Mouse (Mus musculus): ENCODE measurements around the gene Mfn2. TPM values are rescaled to one million over a fixed set of nuclear protein-coding genes. Genes with fewer than 3 reads are reported as not detected.

Mfn2 gene
- 86.1 and 88.6 TPM in 2 replicates for total RNA-seq (2014; rRNA removed)
- 84.9 and 86.8 TPM in 2 replicates for polyA plus RNA-seq (2015; fragmentation: Nextera tagmentation; extraction: Ambion mirVana)

DNA sequence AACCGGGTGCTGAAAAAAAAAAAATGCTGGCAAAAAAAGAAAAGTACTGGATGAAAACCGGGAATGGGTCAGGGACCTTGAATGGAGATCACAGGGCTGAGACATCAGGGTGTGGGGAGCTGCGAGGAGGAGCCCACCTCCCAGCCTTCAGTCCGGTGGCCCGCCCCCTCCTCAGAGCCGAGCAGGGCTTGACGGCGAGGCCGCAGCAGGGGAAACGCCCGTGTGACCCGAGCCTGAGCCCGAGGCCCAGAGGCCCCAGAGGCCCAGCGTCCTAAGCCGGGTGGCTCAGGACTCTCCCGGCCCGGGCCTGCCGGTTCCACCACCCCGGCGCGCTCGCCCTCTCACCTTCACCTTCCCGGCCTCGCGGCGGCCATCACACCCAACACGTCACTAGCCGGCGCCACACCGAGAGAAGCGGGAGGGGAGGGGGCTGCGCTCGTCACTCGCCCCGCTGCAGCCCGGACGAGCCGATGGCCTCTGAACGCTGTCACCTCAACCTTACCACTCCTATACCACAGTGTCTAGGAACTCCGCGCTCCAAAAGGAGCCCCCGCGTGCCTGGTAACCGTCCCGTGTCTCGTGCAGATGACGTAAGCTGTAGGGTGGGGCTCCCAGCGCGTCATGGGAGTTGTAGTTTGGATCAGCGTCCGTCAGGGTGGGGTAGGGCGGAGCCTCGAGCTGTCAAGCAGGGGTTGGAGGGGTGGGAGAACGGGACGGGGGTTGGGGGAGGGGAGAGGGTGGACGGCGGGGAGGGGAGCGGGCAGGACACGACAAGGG lies at the start of gene Mfn2:
Mfn2 (minus strand) TSS at position 392 of the 777 bp plus-strand sequence.
- Histone ChIP-seq H3K4me2 (ENCODE audit: low read depth, low read length) (peak within 1 kb of the TSS; percentile 72), H3K27me3 (ENCODE audit: insufficient read depth, low read length) (no peaks in the 10 kb centered on the region), H3K4me1 (ENCODE audit: insufficient read depth, low read length) (peaks cover 10% of the 10 kb centered on the region; the same call in 1 of the 2 replicates), H3K4me3 (ENCODE audit: low read length) (peak within 1 kb of the TSS; percentile 88), H3K36me3 (ENCODE audit: insufficient read depth, low read length) (peaks cover 17% of the 10 kb centered on the region; the same call in 1 of the 2 replicates), H3K9ac (replicated peaks; ENCODE audit: low read length) (peak within 1 kb of the TSS; percentile 75), H3K9me3 (ENCODE audit: low read length) (no peaks in the 10 kb centered on the region), H3K27ac (peak within 1 kb of the TSS; percentile 88)
- peak; percentile 96 for ATAC-seq
- DNase-seq (ENCODE audit: low spot score), result peak; percentile 95
- WGBS, result under 1% methylated on average over 48 of the region's 59 CpGs
- TF ChIP-seq CTCF (IDR thresholded peaks at IDR 0.05; ENCODE audit: low read depth), result no peak

DNA sequence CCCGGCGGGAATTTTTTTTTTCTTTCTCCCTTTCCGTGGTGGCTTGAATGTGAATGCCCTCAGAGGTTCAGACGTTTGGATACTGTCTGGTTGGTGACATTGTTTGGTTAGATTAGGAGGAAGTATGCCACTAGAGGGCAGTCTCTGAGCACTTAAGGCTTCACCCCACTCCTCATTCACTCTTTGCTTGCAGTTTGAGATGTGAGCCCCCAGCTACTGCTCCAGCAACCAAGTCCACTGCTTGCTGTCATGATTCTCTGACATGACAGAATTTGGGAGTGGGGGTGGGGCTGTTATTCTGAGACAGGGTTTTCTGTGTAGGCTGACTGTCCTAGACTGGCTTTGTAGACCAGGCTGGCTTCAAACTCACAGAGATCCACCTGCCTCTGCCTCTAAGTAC lies 49.1 kb upstream of the Mfn2 start:
- DNase-seq (ENCODE audit: low spot score) (peak; percentile 77), ATAC-seq (peak; percentile 65)
- peak; percentile 76 for TF ChIP-seq CTCF (IDR thresholded peaks at IDR 0.05; ENCODE audit: low read depth)
- Histone ChIP-seq H3K9ac (replicated peaks; ENCODE audit: low read length) (no peak overlapping the region), H3K36me3 (ENCODE audit: insufficient read depth, low read length) (no peaks in the 10 kb centered on the region), H3K4me2 (ENCODE audit: low read depth, low read length) (no peak overlapping the region), H3K27ac (no peak overlapping the region), H3K4me3 (ENCODE audit: low read length) (no peak overlapping the region), H3K9me3 (ENCODE audit: low read length) (no peaks in the 10 kb centered on the region), H3K4me1 (ENCODE audit: insufficient read depth, low read length) (no peaks in the 10 kb centered on the region), H3K27me3 (ENCODE audit: insufficient read depth, low read length) (no peaks in the 10 kb centered on the region)
- WGBS, result 12% methylated on average over 4 of the region's 4 CpGs

DNA sequence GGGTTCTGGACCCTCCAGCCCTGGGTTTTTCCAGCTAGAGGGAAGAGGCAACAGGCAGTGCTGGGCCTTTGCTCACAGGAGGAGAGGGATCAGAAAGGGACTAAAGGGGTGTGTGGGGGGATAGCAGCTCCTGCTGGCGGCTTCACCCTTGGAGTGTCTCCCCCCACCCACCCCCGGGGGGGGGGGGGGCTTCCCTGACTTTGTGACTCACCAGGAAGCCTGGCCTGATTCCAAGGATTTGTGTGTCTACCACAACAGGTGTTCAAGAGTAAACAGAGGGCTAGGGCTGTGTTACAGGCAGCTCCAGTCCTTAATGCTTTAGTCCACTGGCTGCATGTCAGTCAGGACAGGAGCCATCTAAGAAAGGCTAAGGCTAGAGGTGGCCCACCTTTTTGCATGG lies 43.0 kb upstream of the Mfn2 start:
- H3K4me3 ChIP-seq (ENCODE audit: low read length), result no peak overlapping the region
- H3K36me3 ChIP-seq (ENCODE audit: insufficient read depth, low read length), result peaks cover 40% of the 10 kb centered on the region
- no peak for ATAC-seq
- H3K4me1 ChIP-seq (ENCODE audit: insufficient read depth, low read length), result peaks cover 5% of the 10 kb centered on the region; the same call in 1 of the 2 replicates
- WGBS, result 58% methylated on average over 2 of the region's 2 CpGs
- no peak for DNase-seq (ENCODE audit: low spot score)
- H3K27ac ChIP-seq, result no peak overlapping the region
- no peak overlapping the region for H3K4me2 ChIP-seq (ENCODE audit: low read depth, low read length)
- H3K9me3 ChIP-seq (ENCODE audit: low read length), result no peaks in the 10 kb centered on the region
- H3K27me3 ChIP-seq (ENCODE audit: insufficient read depth, low read length), result no peaks in the 10 kb centered on the region
- no peak for TF ChIP-seq CTCF (IDR thresholded peaks at IDR 0.05; ENCODE audit: low read depth)
- H3K9ac ChIP-seq (replicated peaks; ENCODE audit: low read length), result no peak overlapping the region

DNA sequence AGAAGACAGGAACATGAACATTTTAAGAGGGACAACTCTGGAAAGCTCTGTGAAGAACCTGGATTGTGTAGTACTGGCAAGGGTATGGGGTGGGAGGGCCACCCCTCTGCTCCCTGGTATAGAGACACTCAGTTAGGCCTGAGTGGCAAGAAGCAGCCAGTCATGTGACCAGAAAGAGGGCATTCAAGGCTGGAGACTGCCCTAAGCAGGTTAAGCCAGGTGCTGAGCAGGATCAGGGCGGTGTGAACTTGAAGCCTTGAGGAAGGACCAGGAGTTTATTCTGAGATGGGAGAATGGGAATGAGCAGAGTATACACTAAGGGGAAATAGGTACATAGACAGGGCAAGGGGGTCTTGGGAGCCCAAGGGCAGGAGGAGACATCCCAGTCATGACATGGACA lies 38.5 kb upstream of the Mfn2 start:
- Histone ChIP-seq H3K36me3 (ENCODE audit: insufficient read depth, low read length) (peaks cover 40% of the 10 kb centered on the region), H3K9ac (replicated peaks; ENCODE audit: low read length) (no peak overlapping the region), H3K27ac (no peak overlapping the region), H3K4me2 (ENCODE audit: low read depth, low read length) (no peak overlapping the region), H3K4me1 (ENCODE audit: insufficient read depth, low read length) (peaks cover 16% of the 10 kb centered on the region), H3K27me3 (ENCODE audit: insufficient read depth, low read length) (no peaks in the 10 kb centered on the region), H3K4me3 (ENCODE audit: low read length) (no peak overlapping the region), H3K9me3 (ENCODE audit: low read length) (no peaks in the 10 kb centered on the region)
- WGBS, result 96% methylated on average over 1 of the region's 1 CpGs
- no peak for TF ChIP-seq CTCF (IDR thresholded peaks at IDR 0.05; ENCODE audit: low read depth)
- ATAC-seq (no peak), DNase-seq (ENCODE audit: low spot score) (no peak)

DNA sequence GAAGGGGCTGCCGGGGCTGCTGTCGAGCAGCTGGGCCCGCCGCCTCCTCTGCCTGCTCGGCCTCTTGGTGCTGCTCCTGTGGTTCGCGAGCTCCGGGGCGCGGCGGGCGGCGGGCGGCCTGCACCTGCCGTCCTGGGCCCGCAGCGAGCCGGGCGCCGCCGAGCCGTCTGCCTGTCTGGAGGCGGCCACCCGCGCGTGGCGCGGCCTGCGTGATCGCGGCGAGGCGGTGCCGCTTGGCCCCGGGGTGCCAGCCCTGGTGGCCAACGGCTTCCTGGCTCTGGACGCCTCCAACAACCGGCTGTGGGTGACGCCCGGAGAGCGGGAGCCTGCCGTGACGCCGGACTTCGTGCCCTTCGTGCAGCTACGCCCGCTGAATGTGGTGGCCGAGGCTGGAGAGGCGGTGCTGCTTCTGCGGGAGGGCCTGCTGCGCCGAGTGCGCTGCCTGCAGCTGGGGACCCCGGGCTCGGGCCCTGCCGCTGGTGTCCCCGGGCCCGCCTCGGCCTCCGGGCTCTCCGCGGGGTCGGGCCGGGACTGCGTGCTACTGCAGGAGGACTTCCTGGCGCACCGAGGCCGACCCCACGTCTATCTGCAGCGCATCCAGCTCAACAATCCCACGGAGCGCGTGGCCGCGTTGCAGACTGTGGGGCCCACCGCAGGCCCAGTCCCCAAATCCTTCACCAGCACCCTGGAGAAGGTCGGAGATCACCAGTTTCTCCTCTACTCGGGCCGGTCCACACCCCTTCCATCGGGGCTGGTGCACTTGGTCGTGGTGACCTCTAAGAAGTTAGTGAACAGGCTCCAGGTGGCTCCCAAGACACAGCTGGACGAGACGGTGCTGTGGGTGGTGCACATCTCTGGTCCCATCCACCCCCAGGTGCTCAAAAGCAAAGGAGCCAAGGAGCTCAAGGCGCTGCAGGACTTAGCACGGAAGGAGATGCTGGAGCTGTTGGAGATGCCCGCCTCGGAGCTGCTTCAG lies 36.8 kb upstream of the Mfn2 start:
- Histone ChIP-seq H3K4me2 (ENCODE audit: low read depth, low read length) (peak overlapping the region; percentile 67), H3K4me1 (ENCODE audit: insufficient read depth, low read length) (peaks cover 16% of the 10 kb centered on the region), H3K27ac (peak overlapping the region; percentile 76), H3K4me3 (ENCODE audit: low read length) (peak overlapping the region; percentile 92), H3K9ac (replicated peaks; ENCODE audit: low read length) (peak overlapping the region; percentile 89), H3K27me3 (ENCODE audit: insufficient read depth, low read length) (no peaks in the 10 kb centered on the region), H3K9me3 (ENCODE audit: low read length) (no peaks in the 10 kb centered on the region), H3K36me3 (ENCODE audit: insufficient read depth, low read length) (peaks cover 25% of the 10 kb centered on the region)
- WGBS, result 12% methylated on average over 59 of the region's 88 CpGs
- no peak for TF ChIP-seq CTCF (IDR thresholded peaks at IDR 0.05; ENCODE audit: low read depth)
- DNase-seq (ENCODE audit: low spot score) (peak; percentile 28), ATAC-seq (peak; percentile 48)

DNA sequence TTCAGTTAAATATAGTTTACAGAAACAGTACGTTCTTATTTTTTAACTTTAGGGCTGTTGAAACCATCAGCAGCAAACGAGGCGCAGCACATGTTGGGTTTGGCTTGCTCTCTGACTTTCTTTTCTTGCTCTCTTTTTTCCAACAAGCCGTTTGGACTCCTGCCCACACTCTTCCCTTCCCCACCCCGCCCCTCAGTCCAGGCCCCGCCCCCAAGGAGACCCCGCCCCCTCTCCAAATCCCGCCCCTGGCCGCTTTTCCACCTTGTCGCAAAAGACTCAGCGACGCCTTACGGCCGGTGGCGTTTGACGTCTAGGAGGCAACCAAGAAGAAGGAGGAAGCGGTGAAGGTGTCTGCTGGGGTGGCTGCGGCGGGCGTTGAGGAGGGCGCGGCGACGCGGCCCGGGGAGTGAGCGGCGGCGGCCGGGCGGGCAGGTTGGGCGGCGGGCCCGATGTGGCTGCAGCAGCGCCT lies 36.1 kb upstream of the Mfn2 start, which contains the start of gene 2510039O18Rik:
2510039O18Rik (plus strand) TSS at position 320 of the 469 bp plus-strand sequence.
- H3K36me3 ChIP-seq (ENCODE audit: insufficient read depth, low read length), result peaks cover 18% of the 10 kb centered on the region
- no peaks in the 10 kb centered on the region for H3K9me3 ChIP-seq (ENCODE audit: low read length)
- peak within 1 kb of the TSS; percentile 92 for H3K4me3 ChIP-seq (ENCODE audit: low read length)
- peak; percentile 60 for ATAC-seq
- TF ChIP-seq CTCF (IDR thresholded peaks at IDR 0.05; ENCODE audit: low read depth), result 0 out of 2 replicates have a peak, but pooled peaks have one; percentile 1
- H3K4me2 ChIP-seq (ENCODE audit: low read depth, low read length), result peak within 1 kb of the TSS; percentile 67
- DNase-seq (ENCODE audit: low spot score), result peak; percentile 93
- H3K4me1 ChIP-seq (ENCODE audit: insufficient read depth, low read length), result peaks cover 16% of the 10 kb centered on the region
- 2% methylated on average over 22 of the region's 35 CpGs for WGBS
- H3K27ac ChIP-seq, result peak within 1 kb of the TSS; percentile 76
- H3K27me3 ChIP-seq (ENCODE audit: insufficient read depth, low read length), result no peaks in the 10 kb centered on the region
- H3K9ac ChIP-seq (replicated peaks; ENCODE audit: low read length), result peak within 1 kb of the TSS; percentile 89
